Mouse (Mus musculus) testis, adult 2 months (tissue): ENCODE results near the gene Tmem51. TPM values are rescaled to one million over a fixed set of nuclear protein-coding genes. Genes with fewer than 3 reads are reported as not detected.

ENCODE experiments used
- H3K27ac ChIP-seq: fragments of 200-500 bp; 2 replicates; pipeline ENCODE4 v1.5.1; 2012; ENCODE audit warnings: low read depth, low read length; ENCODE audit not compliant: control insufficient read depth, insufficient read depth
- H3K27me3 ChIP-seq: fragments of 200-500 bp; 2 replicates; pipeline ENCODE4 v1.6.1; 2012; ENCODE audit warnings: mild to moderate bottlenecking, low read length, moderate library complexity; ENCODE audit not compliant: control insufficient read depth, insufficient read depth
- H3K36me3 ChIP-seq: fragments of 200-500 bp; 2 replicates; pipeline ENCODE4 v1.6.1; 2012; ENCODE audit warnings: mild to moderate bottlenecking, low read length; ENCODE audit not compliant: control insufficient read depth, insufficient read depth
- H3K4me1 ChIP-seq: fragments of 200-500 bp; 2 replicates; pipeline ENCODE4 v1.6.1; 2012; ENCODE audit warnings: low read length; ENCODE audit not compliant: control insufficient read depth, insufficient read depth
- H3K4me3 ChIP-seq: fragments of 200-500 bp; 2 replicates; pipeline ENCODE4 v1.5.1; 2012; ENCODE audit warnings: low read depth, mild to moderate bottlenecking, low read length, moderate library complexity, mixed read lengths; ENCODE audit not compliant: control insufficient read depth
- CTCF ChIP-seq: fragments of 200-500 bp; IDR thresholded peaks from 2 replicates; pipeline ENCODE4 v1.5.1; 2012; ENCODE audit warnings: low read depth, mild to moderate bottlenecking, inconsistent platforms, low read length, moderate library complexity; ENCODE audit not compliant: control insufficient read depth, insufficient read depth, insufficient replicate concordance
- POLR2A ChIP-seq: fragments of 200-500 bp; IDR thresholded peaks from 2 replicates; pipeline ENCODE4 v1.6.1; 2012; ENCODE audit warnings: low read depth, mild to moderate bottlenecking, inconsistent platforms, low read length, moderate library complexity; ENCODE audit not compliant: control insufficient read depth
- polyA plus RNA-seq: library from polyadenylated mRNA; depleted of rRNA; stranded (reverse); fragments of >200 nt; gene quantifications from 2 replicates; pipeline ENCODE4 v1.2.3, GENCODE M21; 2012; rRNA removed

Tmem51 gene
- polyA plus RNA-seq = 2.3 and 2.9 TPM in 2 replicates

DNA sequence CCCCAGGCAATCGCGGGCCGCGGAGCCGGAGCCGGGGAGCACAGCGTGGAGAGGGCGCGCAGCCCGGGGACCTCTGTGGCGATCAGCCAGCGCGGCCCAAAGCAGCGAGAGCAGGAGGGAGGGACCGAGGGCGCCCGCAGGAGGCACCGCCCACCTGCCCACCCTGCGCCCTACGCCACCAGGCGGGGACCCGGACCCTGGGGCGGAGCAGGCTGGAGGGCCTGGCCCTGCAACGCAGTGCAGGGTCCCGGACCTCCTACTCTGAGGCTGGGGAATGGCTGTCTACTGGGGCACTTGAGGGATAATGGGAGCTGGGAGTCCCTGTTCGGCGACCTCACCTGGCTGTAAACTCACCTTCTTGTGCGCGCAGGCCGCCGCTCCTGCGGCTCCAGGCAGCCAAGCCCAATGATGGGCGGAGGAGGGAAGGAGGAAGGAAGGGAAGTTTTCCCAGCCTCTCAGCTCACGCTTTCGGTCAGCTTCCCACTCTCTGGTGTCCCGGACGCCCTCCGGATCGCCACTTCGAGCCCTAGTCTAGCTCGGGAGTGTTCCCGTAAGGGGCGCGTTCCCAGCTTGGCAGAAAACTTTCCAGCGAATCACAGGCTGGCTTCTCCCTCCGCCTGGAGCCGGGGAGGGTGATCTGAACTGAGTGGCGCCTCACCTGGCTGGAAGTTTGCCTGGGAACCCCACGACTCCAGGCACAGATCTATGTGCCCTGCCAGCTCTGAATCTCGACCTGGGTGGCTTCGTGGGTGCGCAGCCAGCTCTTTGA lies at the start of gene Tmem51:
Gene Tmem51, minus strand, starts transcription at position 174 of the 769 bp plus-strand sequence.
- no peak within 1 kb of the TSS for H3K27ac ChIP-seq
- no peak for TF ChIP-seq CTCF
- TF ChIP-seq POLR2A = no peak
- H3K4me3 ChIP-seq = peak within 1 kb of the TSS; percentile 67
- H3K4me1 ChIP-seq = peaks cover 6% of the 10 kb centered on the region
- no peaks in the 10 kb centered on the region for H3K36me3 ChIP-seq
- H3K27me3 ChIP-seq = no peaks in the 10 kb centered on the region

DNA sequence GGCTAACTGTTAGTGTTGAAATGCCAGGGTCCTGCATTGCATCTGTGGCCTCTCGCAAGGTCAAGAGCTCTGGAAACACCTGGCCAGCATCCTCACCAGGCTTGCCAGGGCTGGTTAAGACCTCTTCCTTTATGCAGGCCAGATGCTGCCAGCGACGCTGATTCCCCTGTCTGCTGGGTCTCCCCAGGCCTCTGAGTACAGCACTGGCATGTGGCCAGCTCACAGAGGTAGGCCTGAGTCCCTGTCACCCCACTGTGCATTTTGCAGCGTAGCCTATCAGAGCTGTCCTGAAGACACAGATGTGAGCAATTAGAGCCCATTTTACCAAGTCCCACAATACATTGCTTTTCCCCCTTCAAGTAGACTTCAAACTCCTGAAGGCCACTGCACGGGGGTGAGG lies 46.1 kb upstream of the Tmem51 start:
- Histone ChIP-seq H3K4me3 (no peak overlapping the region), H3K27ac (no peak overlapping the region), H3K36me3 (no peaks in the 10 kb centered on the region), H3K27me3 (no peaks in the 10 kb centered on the region), H3K4me1 (no peaks in the 10 kb centered on the region)
- no peak for TF ChIP-seq CTCF
- TF ChIP-seq POLR2A = no peak

DNA sequence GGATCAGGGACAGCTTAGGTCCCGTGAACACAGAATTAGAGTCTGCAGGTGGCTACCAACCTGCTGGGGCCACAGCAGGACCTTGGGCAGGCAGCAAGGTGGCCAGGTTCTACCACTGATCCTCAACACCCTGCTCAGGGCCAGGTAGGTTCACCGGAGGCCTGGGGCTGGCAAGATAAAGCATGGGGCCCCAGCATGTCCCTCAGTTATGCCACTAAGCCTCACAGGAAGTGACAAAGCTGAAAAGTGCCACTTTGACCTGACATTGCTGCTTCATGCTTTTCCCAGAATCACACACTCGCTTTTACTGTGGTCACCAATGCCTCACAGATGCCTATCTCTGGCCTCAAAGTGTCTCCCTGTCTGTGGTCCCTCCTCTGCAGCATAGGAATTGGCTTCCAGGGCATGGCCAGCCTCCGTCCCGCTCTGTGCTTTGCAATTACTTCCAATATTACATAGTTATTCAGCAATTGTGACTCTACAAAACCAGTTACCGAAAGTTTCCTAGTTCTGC lies 43.2 kb upstream of the Tmem51 start:
- H3K4me3 ChIP-seq = no peak overlapping the region
- H3K27ac ChIP-seq = no peak overlapping the region
- H3K36me3 ChIP-seq = no peaks in the 10 kb centered on the region
- H3K27me3 ChIP-seq = no peaks in the 10 kb centered on the region
- no peaks in the 10 kb centered on the region for H3K4me1 ChIP-seq
- TF ChIP-seq POLR2A (no peak), CTCF (no peak)

DNA sequence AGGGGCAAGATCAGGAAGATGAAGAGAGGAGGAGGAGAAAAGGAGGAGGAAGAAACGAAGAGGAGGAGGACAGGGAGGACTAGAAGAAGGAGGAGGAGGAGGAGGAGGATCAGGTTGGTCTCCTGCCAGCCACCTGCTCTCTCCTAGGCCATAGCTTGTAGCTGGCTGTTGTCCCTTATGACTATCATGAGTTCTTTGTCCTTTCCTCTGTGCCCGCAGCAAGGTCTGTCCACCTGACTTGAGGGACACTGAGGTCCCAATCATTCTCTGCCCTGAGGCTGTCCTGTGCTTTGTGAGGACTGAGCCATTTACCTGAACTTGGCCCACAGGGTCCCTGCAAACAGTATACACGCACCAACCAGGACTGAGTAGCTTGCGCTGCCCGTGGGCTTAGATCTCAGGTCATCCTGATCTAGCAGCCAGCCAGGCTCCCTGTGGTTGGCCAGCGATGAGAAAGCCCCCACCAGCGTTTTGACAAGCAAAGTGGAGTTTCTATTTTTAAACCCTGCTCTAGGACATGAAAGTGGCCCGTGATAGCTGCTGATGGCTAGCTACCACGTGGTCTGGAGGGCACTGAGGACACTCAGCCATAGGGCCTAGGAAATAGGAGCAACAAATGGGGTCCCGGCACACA lies 42.7 kb upstream of the Tmem51 start:
- Histone ChIP-seq H3K4me1 (no peaks in the 10 kb centered on the region), H3K27me3 (no peaks in the 10 kb centered on the region), H3K27ac (no peak overlapping the region), H3K36me3 (no peaks in the 10 kb centered on the region), H3K4me3 (no peak overlapping the region)
- TF ChIP-seq POLR2A (no peak), CTCF (no peak)

DNA sequence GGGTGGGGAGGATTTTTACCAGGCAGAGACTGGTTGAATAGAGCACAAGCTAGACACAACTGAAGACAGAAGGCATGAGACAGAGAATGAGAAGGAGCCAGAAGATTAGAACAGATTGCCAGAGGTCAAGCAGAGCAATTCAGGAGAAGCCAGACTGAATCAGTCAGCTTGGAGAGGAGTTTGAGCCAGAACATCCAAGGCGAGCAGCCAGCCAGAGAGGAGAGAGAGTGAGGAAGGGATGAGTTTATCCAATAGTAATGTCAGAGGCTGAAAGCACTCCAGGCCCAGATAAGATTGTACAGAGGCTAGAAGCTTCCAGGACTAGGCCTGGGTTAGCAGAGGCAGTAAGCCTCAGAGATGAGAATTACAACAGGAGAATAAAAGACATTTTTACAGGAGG lies 37.1 kb upstream of the Tmem51 start:
- no peak overlapping the region for H3K27ac ChIP-seq
- H3K36me3 ChIP-seq = no peaks in the 10 kb centered on the region
- H3K4me1 ChIP-seq = no peaks in the 10 kb centered on the region
- H3K27me3 ChIP-seq = no peaks in the 10 kb centered on the region
- H3K4me3 ChIP-seq = no peak overlapping the region
- TF ChIP-seq POLR2A (no peak), CTCF (no peak)

DNA sequence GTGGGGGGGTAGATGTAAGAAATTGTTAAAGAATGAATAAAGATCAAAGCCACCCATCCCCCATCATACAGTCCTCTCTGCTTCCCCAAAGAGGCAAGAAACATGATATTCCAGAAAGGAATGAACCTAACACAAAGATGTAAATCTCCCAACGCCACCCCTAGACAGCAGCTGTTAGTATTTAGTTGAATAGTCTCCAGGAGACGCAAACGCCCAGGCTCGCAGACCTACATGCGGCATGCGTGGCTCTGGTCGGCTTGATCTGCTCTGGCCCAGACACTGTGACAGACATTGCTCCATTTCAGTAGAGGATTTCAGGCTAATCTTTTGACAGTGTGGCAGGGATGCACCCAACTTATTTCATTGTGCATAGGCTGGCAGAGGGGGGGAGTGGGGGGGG lies 34.4 kb upstream of the Tmem51 start:
- Histone ChIP-seq H3K4me3 (no peak overlapping the region), H3K36me3 (no peaks in the 10 kb centered on the region), H3K4me1 (no peaks in the 10 kb centered on the region), H3K27ac (no peak overlapping the region), H3K27me3 (no peaks in the 10 kb centered on the region)
- TF ChIP-seq POLR2A = no peak
- no peak for TF ChIP-seq CTCF

DNA sequence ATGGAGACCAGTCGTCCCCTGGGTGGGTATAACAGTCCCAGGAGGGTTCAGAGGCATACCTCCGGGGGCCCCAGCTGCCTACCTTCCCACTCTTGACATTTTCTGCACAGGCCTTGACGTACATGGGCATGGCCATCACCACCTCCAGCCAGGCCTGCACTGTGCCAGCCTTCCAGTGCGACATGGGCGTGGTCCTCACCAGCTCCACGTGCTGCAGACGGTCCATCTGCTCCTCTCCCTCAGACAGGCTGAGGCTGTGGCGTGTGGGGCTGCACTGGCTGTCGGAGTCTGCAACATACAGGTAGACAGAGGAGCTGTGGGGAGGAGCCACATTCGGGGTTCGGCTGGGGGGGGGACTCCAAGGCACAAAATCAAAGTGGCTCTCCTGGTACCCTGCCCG lies 33.9 kb upstream of the Tmem51 start:
- Histone ChIP-seq H3K4me3 (no peak overlapping the region), H3K27me3 (no peaks in the 10 kb centered on the region), H3K27ac (no peak overlapping the region), H3K36me3 (no peaks in the 10 kb centered on the region), H3K4me1 (no peaks in the 10 kb centered on the region)
- TF ChIP-seq POLR2A (no peak), CTCF (no peak)
